Mouse (Mus musculus) kidney, embryonic 14.5 days (tissue): ENCODE data around the gene Aire. TPM values are rescaled to one million over a fixed set of nuclear protein-coding genes. Genes with fewer than 3 reads are reported as not detected.

ENCODE experiments used
- ATAC-seq: fragments of 200-750 bp; cut with Nextera tagmentation; 2 replicates; pipeline ENCODE4 v1.8.0; 2017; ENCODE audit warnings: moderate number of reproducible peaks, mild to moderate bottlenecking, moderate TSS enrichment, moderate library complexity; ENCODE audit not compliant: low FRiP score, low TSS enrichment
- H3K27ac ChIP-seq: fragments of 300-500 bp; sonication (generic); 2 replicates; pipeline ENCODE4 v1.5.1; 2014; ENCODE audit warnings: low read depth, mild to moderate bottlenecking, low read length, moderate library complexity, mixed read lengths
- H3K27me3 ChIP-seq: fragments of 300-500 bp; sonication (generic); 2 replicates; pipeline ENCODE4 v1.6.1; 2014; ENCODE audit warnings: mild to moderate bottlenecking, low read length; ENCODE audit not compliant: control insufficient read depth, insufficient read depth
- H3K36me3 ChIP-seq: fragments of 300-500 bp; sonication (generic); 2 replicates; pipeline ENCODE4 v1.6.1; 2014; ENCODE audit warnings: low read length, mixed read lengths; ENCODE audit not compliant: control insufficient read depth, insufficient read depth
- H3K4me1 ChIP-seq: fragments of 300-500 bp; sonication (generic); 2 replicates; pipeline ENCODE4 v1.6.1; 2014; ENCODE audit warnings: low read length, mixed read lengths; ENCODE audit not compliant: control insufficient read depth, insufficient read depth
- H3K4me2 ChIP-seq: fragments of 300-500 bp; sonication (generic); replicated peaks from 2 replicates; pipeline ENCODE4 v1.6.1; 2014; ENCODE audit warnings: low read depth, mild to moderate bottlenecking, low read length
- H3K4me3 ChIP-seq: fragments of 300-500 bp; sonication (generic); 2 replicates; pipeline ENCODE4 v1.5.1; 2014; ENCODE audit warnings: mild to moderate bottlenecking, low read length
- H3K9ac ChIP-seq: fragments of 300-500 bp; sonication (generic); 2 replicates; pipeline ENCODE4 v1.6.1; 2014; ENCODE audit warnings: low read depth, mild to moderate bottlenecking, low read length, moderate library complexity
- H3K9me3 ChIP-seq: fragments of 300-500 bp; sonication (generic); 2 replicates; pipeline ENCODE4 v1.6.1; 2016; ENCODE audit warnings: low read length; ENCODE audit not compliant: control insufficient read depth
- whole genome bisulfite sequencing: fragments of 180-500 bp; shearing (Covaris S2); extraction: QIAGEN DNeasy Blood & Tissue Kit; methylation state at CpG from one replicate; pipeline ENCODE4 v1.1.7; 2014; 5-methylcytosine and 5-hydroxymethylcytosine counted together
- polyA plus RNA-seq: library from polyadenylated mRNA; unstranded; fragments of >200 nt; fragmentation: Nextera tagmentation; extraction: Ambion mirVana; gene quantifications from 2 replicates; pipeline ENCODE4 v1.2.1, GENCODE M21; 2014

The Aire gene
- polyA plus RNA-seq, 1 experiment from 2014 or later: 1.2 TPM

GRCm38 (mm10) chr10:78007203-78007602, 36.2 kb downstream of the Aire start:
- no peak overlapping the region for H3K27ac ChIP-seq

GRCm38 (mm10) chr10:78005791-78006438, 37.5 kb downstream of the Aire start:
- 76% methylated on average over 4 of the region's 4 CpGs for WGBS
- H3K4me3 ChIP-seq: no peak overlapping the region
- H3K9ac ChIP-seq: no peak overlapping the region
- peaks cover 32% of the 10 kb centered on the region for H3K4me1 ChIP-seq
- no peak overlapping the region for H3K27ac ChIP-seq
- H3K4me2 ChIP-seq: no peak overlapping the region
- no peak for ATAC-seq
- peaks cover 23% of the 10 kb centered on the region for H3K36me3 ChIP-seq
- H3K9me3 ChIP-seq: no peaks in the 10 kb centered on the region
- no peaks in the 10 kb centered on the region for H3K27me3 ChIP-seq

More at GRCm38 (mm10) chr10:78007203-78007602, 36.2 kb downstream of the Aire start:
- no peaks in the 10 kb centered on the region for H3K9me3 ChIP-seq
- peaks cover 32% of the 10 kb centered on the region for H3K4me1 ChIP-seq
- no peak for ATAC-seq
- peaks cover 11% of the 10 kb centered on the region; the same call in 1 of the 2 replicates for H3K36me3 ChIP-seq
- no peaks in the 10 kb centered on the region for H3K27me3 ChIP-seq
- peak overlapping the region; percentile 45; the same call in 1 of the 2 replicates for H3K9ac ChIP-seq
- H3K4me2 ChIP-seq: peak overlapping the region; percentile 69; the same call in 1 of the 2 replicates
- 18% methylated on average over 7 of the region's 7 CpGs for WGBS
- H3K4me3 ChIP-seq: no peak overlapping the region

DNA sequence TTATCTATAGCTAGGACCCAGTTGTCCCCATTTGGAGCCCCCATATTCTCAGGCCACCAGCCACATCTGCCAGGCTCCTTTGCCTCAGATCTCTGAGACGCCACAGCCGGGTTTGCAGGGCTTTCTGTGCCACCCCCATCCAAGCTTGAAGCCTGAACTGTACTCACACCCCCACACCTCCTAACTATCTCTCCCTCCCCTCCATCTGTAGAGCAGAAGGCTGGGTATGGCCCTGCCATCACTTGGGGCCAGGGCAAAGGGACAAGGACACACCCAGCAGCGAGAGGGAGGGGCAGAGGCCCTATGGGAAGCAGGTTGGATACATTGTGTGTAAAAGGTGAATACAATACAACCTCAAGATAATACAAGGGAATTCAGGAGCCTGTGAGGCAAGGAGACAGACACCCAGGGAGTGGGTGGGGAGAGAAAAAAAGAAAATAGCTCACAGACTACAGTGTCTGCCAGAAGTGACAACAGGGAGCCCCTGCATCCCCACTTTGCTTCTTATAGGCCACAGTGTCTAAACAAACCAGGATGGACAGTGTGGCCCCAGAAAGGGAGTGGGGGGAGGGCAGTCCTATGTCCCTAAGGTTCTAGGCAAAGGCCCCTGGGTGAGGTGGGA, 38.8 kb downstream of the Aire start:
- Histone ChIP-seq H3K27ac (no peak overlapping the region), H3K4me1 (peaks cover 32% of the 10 kb centered on the region), H3K27me3 (no peaks in the 10 kb centered on the region), H3K4me2 (no peak overlapping the region), H3K4me3 (no peak overlapping the region), H3K36me3 (peaks cover 37% of the 10 kb centered on the region), H3K9ac (no peak overlapping the region), H3K9me3 (no peaks in the 10 kb centered on the region)
- no peak for ATAC-seq
- WGBS: 86% methylated on average over 3 of the region's 3 CpGs

DNA sequence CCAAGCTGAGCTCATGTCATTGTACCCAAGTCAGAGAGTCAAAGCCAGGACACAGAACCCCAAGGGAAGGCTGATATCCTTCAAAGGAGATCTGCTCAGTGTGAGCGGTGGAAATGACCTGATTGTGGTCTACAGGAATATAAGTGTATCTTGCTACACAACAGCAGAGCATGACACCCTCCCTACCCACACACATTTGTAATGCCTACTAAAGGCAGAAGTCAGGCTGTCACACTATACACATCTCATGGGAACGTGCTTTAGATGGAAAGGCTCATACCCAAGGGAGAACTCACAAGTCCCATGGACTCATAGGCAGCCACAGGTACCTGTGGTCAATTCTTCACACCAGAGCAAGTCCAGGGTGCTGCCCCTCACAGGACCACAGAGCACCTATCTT, 41.1 kb downstream of the Aire start:
- no peak for ATAC-seq
- 89% methylated on average over 2 of the region's 2 CpGs for WGBS
- no peak overlapping the region for H3K4me2 ChIP-seq
- no peaks in the 10 kb centered on the region for H3K27me3 ChIP-seq
- no peak overlapping the region for H3K27ac ChIP-seq
- H3K9ac ChIP-seq: no peak overlapping the region
- H3K9me3 ChIP-seq: no peaks in the 10 kb centered on the region
- peaks cover 59% of the 10 kb centered on the region for H3K36me3 ChIP-seq
- no peak overlapping the region for H3K4me3 ChIP-seq
- H3K4me1 ChIP-seq: peaks cover 16% of the 10 kb centered on the region

DNA sequence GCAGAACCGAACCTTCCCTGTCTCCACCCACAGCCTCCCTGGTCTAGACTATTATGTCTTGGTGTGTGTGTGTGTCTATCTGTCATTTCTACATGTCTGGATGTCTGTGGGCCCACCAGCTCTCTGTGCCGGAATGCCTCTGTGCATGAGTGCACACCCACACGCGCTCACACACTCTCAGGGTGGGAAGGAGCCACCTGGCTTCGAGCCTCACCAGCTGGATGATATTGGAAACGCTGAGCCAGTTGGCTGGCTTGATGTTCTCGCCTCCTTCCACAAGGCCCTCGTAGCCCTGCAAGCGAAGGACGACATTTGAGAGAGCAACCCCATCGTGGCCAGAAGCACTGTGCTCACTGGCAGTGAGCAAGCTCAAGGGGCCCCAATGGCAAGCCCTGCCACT, 41.6 kb downstream of the Aire start:
- Histone ChIP-seq H3K9me3 (no peaks in the 10 kb centered on the region), H3K9ac (no peak overlapping the region), H3K4me1 (peaks cover 11% of the 10 kb centered on the region), H3K27me3 (no peaks in the 10 kb centered on the region), H3K36me3 (peaks cover 65% of the 10 kb centered on the region), H3K4me2 (no peak overlapping the region), H3K4me3 (no peak overlapping the region), H3K27ac (no peak overlapping the region)
- ATAC-seq: no peak
- 76% methylated on average over 11 of the region's 11 CpGs for WGBS

- 95% methylated on average over 5 of the region's 5 CpGs for WGBS
- Histone ChIP-seq H3K27ac (no peak overlapping the region), H3K36me3 (peaks cover 80% of the 10 kb centered on the region), H3K4me3 (no peak overlapping the region), H3K4me1 (no peaks in the 10 kb centered on the region), H3K4me2 (no peak overlapping the region), H3K27me3 (no peaks in the 10 kb centered on the region), H3K9me3 (no peaks in the 10 kb centered on the region), H3K9ac (no peak overlapping the region)
- no peak for ATAC-seq
Measured at GRCm38 (mm10) chr10:78000200-78000599, 43.2 kb downstream of the Aire start.

GRCm38 (mm10) chr10:77995639-77996038, 47.8 kb downstream of the Aire start:
- no peaks in the 10 kb centered on the region for H3K4me1 ChIP-seq
- no peak overlapping the region for H3K9ac ChIP-seq
- ATAC-seq: no peak
- H3K36me3 ChIP-seq: peaks cover 91% of the 10 kb centered on the region
- 93% methylated on average over 3 of the region's 3 CpGs for WGBS
- H3K4me3 ChIP-seq: no peak overlapping the region
- no peak overlapping the region for H3K4me2 ChIP-seq
- H3K27ac ChIP-seq: no peak overlapping the region
- H3K9me3 ChIP-seq: no peaks in the 10 kb centered on the region
- no peaks in the 10 kb centered on the region for H3K27me3 ChIP-seq

GRCm38 (mm10) chr10:77985775-77986174, 57.6 kb downstream of the Aire start:
- no peaks in the 10 kb centered on the region for H3K9me3 ChIP-seq
- no peak overlapping the region for H3K27ac ChIP-seq
- H3K4me3 ChIP-seq: no peak overlapping the region
- no peak overlapping the region for H3K9ac ChIP-seq
- no peak overlapping the region for H3K4me2 ChIP-seq
- no peaks in the 10 kb centered on the region for H3K4me1 ChIP-seq
- 76% methylated on average over 5 of the region's 5 CpGs for WGBS
- H3K27me3 ChIP-seq: no peaks in the 10 kb centered on the region
- ATAC-seq: no peak
- peaks cover 43% of the 10 kb centered on the region for H3K36me3 ChIP-seq

DNA sequence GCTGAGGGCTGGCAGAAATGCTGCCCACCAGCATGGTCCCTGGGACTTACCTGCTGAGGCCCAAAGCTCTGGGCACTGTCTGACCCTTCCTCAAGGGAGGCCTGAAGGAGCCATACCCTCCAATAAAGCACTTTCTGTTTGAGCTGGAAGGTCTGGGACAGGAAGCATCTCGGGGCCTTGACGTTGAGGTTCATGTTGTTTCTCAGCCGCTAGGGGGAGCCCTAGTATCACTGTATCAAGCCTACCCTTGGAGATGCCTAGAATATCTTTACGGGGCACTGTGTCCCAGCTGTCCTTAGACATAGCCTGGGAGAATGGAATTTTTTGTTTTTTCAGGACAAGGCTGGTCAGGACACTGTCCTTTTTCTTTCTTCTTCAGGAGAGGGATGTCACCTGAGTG, 58.8 kb downstream of the Aire start:
- no peak overlapping the region for H3K4me3 ChIP-seq
- H3K4me2 ChIP-seq: no peak overlapping the region
- peak; percentile 58 for ATAC-seq
- no peaks in the 10 kb centered on the region for H3K9me3 ChIP-seq
- H3K36me3 ChIP-seq: peaks cover 32% of the 10 kb centered on the region
- no peak overlapping the region for H3K9ac ChIP-seq
- no peaks in the 10 kb centered on the region for H3K4me1 ChIP-seq
- no peak overlapping the region for H3K27ac ChIP-seq
- WGBS: 0% methylated on average over 4 of the region's 4 CpGs
- no peaks in the 10 kb centered on the region for H3K27me3 ChIP-seq
